Mouse (Mus musculus): ENCODE results near the gene Oxgr1.

Gene Oxgr1

DNA sequence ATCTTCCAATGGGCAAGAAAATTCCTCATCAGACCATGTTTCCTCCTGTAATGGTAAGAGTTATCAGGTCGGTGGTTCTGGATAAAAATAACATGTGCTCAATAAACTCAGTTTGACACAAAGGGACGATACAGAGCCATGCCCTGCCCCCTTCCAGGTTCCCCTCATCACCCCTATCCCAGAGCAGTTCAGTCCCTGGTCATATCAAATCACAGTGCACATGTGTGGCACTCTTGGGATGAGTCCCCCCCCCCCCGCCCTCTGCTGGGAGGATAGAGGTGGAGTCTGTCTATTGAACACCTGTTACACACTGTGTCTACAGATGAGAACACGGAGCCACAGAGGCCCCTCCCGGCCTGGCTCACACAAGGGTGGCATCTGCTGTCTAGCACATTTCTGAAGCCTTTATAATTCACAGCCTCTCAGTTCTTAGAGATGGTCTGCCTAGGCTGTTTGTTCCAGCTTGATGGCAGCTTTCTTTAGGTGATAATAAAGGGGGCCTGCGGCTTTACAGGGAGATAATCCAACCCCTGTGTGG is 61.5 kb downstream of the Oxgr1 start:
- DNase-seq (ENCODE audit: low spot score), result no peak
